Mouse (Mus musculus): ENCODE measurements around the gene Osbp2. TPM values are rescaled to one million over a fixed set of nuclear protein-coding genes. Genes with fewer than 3 reads are reported as not detected.

Osbp2 gene
- polyA plus RNA-seq, 1 experiment from 2014 or later = 3.0 TPM

DNA sequence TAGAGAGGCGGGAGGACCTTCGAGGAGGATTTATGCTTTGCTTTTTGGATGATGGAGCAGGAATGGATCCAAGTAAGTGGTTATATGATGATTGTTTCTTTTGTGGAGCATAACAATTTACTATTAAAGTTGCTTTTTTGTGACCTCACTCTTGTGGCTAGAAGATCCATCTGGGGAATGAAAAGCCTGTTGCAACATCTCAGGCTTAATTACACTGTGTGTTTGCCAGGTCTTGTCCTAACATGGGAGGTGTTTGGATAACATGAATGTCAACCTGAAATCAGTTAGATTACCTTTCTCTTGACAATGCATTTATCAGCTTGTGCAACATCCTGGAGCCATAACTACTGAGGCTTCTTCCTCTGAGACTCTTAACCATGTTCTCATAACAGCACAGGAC, 194.9 kb downstream of the Osbp2 start:
- no peak overlapping the region for H3K27ac ChIP-seq
- no peaks in the 10 kb centered on the region for H3K4me1 ChIP-seq
- no peak overlapping the region for H3K4me2 ChIP-seq
- H3K27me3 ChIP-seq = no peaks in the 10 kb centered on the region
- H3K4me3 ChIP-seq = no peak overlapping the region
- no peak overlapping the region for H3K9ac ChIP-seq
- no peak for ATAC-seq (ENCODE audit: insufficient number of reproducible peaks, insufficient read depth, low FRiP score, low TSS enrichment, low read depth)
- peaks cover 91% of the 10 kb centered on the region for H3K36me3 ChIP-seq
- WGBS = 90% methylated on average over 2 of the region's 2 CpGs
- H3K9me3 ChIP-seq = no peaks in the 10 kb centered on the region

- WGBS = 80% methylated on average over 3 of the region's 3 CpGs
- Histone ChIP-seq H3K36me3 (peaks cover 88% of the 10 kb centered on the region), H3K9ac (no peak overlapping the region), H3K27ac (no peak overlapping the region), H3K4me3 (no peak overlapping the region), H3K4me2 (no peak overlapping the region), H3K27me3 (no peaks in the 10 kb centered on the region), H3K9me3 (no peaks in the 10 kb centered on the region), H3K4me1 (no peaks in the 10 kb centered on the region)
- ATAC-seq (ENCODE audit: insufficient number of reproducible peaks, insufficient read depth, low FRiP score, low TSS enrichment, low read depth) = no peak
These were observed 196.2 kb downstream of the Osbp2 start for GRCm38 (mm10) chr11:3667506-3667905.

DNA sequence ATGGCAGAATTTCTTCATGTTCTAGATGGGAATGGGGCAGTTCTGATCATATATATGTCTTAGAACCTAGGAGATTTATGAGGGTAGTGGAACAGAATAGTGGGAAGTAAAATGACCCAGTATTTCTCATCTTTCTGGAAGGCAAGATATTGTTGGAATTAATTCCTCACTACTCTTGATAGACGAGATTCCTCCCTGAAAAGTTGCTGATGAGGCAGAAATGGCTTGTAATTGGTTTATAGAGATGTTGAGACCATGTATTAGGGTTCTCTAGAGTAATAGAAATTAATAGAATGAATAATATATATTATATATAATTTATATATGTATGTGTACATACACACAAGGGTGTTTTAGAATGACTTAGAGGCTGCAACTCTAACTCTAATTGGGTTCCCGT, 201.7 kb downstream of the Osbp2 start:
- no peak for ATAC-seq (ENCODE audit: insufficient number of reproducible peaks, insufficient read depth, low FRiP score, low TSS enrichment, low read depth)
- Histone ChIP-seq H3K27me3 (no peaks in the 10 kb centered on the region), H3K4me3 (no peak overlapping the region), H3K9ac (no peak overlapping the region), H3K9me3 (no peaks in the 10 kb centered on the region), H3K4me1 (no peaks in the 10 kb centered on the region), H3K4me2 (no peak overlapping the region), H3K36me3 (peaks cover 61% of the 10 kb centered on the region), H3K27ac (no peak overlapping the region)
- 91% methylated on average over 2 of the region's 2 CpGs for WGBS

Other genes starting within 250 kb of the Osbp2 start
- 35.7 and 38.6 TPM in 2 replicates for gene Morc2a, start 214.7 kb downstream of the Osbp2 start, polyA plus RNA-seq (2015; fragmentation: Nextera tagmentation; extraction: Ambion mirVana)
- gene 4921536K21Rik, start 31.2 kb upstream of the Osbp2 start, polyA plus RNA-seq (2015; fragmentation: Nextera tagmentation; extraction: Ambion mirVana) = 0.20 TPM in 1 of 2 replicates, not detected in the other
- gene Dusp18, start 31.3 kb upstream of the Osbp2 start, polyA plus RNA-seq (2015; fragmentation: Nextera tagmentation; extraction: Ambion mirVana) = 8.7 and 9.2 TPM in 2 replicates
- 7.7 and 8.6 TPM in 2 replicates for gene Slc35e4, start 50.8 kb upstream of the Osbp2 start, polyA plus RNA-seq (2015; fragmentation: Nextera tagmentation; extraction: Ambion mirVana)
- 38.9 and 42.1 TPM in 2 replicates for gene Tcn2, start 68.3 kb upstream of the Osbp2 start, polyA plus RNA-seq (2015; fragmentation: Nextera tagmentation; extraction: Ambion mirVana)
- 78.6 and 80.9 TPM in 2 replicates for gene Pes1, start 100.1 kb upstream of the Osbp2 start, polyA plus RNA-seq (2015; fragmentation: Nextera tagmentation; extraction: Ambion mirVana)
- gene 4930556J24Rik, start 112.9 kb upstream of the Osbp2 start, polyA plus RNA-seq (2015; fragmentation: Nextera tagmentation; extraction: Ambion mirVana) = 0.17 TPM in 1 of 2 replicates, not detected in the other
- gene Gal3st1, start 119.7 kb upstream of the Osbp2 start, polyA plus RNA-seq (2015; fragmentation: Nextera tagmentation; extraction: Ambion mirVana) = 2.3 and 2.6 TPM in 2 replicates
- 0.52 and 0.85 TPM in 2 replicates for gene Sec14l4, start 167.6 kb upstream of the Osbp2 start, polyA plus RNA-seq (2015; fragmentation: Nextera tagmentation; extraction: Ambion mirVana)
- gene Sec14l3, start 200.9 kb upstream of the Osbp2 start, polyA plus RNA-seq (2015; fragmentation: Nextera tagmentation; extraction: Ambion mirVana) = not detected in 2 replicates
- gene Mtfp1, start 231.5 kb upstream of the Osbp2 start, polyA plus RNA-seq (2015; fragmentation: Nextera tagmentation; extraction: Ambion mirVana) = 6.7 and 7.7 TPM in 2 replicates

Data from embryonic facial prominence, embryonic 13.5 days (tissue).